Mouse (Mus musculus): Measurements from ENCODE around the gene Serinc1.

DNA sequence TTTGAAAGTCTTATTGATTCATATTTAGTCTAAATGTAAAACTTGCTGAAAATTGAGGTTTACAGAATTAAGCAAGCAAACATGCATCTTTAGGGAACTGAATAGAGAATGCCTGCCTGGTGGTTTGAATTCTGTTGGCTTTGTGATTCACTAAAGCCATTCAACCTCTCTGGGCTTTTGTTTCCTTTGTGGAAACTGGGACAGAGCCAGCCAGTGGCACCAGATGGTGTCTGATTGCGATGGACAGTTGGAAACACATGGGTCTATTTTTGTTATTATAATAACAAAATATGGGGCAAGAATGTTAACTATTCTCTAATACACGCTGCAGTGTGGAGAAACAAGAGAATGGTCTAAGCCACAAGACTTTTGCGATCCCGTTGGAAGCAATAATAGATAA is 39.8 kb upstream of the Serinc1 start:
- TF ChIP-seq EP300 (optimal IDR thresholded peaks at IDR 0.05), result no peak
- TF ChIP-seq CTCF (IDR thresholded peaks at IDR 0.05; ENCODE audit: low read depth), result no peak
